Mouse (Mus musculus) cerebellum, adult 18-20 months (tissue): ENCODE data around the gene Klhl29.
A peak's percentile ranks its signal among the peaks of the same experiment; 100 is the strongest.

Experiments used
- DNase-seq, 2 experiments: peaks; one replicate each; pipeline ENCODE4 v3.0.0; 2021

Gene Klhl29

DNA sequence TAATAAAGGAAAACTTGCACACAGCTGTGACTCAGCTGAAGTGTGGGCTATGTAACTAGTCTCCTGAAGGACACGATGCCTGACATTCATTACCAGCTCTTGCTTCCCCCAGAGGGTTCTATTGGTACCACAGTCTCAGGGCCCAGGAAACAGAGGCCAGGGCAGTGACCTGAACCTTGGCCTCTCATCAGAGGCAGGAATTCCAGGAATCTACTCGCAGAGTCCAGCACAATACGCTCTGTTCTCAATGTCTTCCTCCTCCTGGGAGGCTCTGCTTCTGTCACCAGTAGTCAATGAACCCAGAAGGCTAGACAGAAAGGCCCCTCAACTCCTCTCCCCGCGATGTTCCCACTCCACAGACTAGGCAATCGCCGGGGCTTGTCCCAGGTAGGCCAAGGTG, 125.4 kb downstream of the Klhl29 start:
- DNase-seq, result no peak

- no peak for DNase-seq
These were observed 126.4 kb downstream of the Klhl29 start for GRCm38 (mm10) chr12:5249068-5249467.

DNA sequence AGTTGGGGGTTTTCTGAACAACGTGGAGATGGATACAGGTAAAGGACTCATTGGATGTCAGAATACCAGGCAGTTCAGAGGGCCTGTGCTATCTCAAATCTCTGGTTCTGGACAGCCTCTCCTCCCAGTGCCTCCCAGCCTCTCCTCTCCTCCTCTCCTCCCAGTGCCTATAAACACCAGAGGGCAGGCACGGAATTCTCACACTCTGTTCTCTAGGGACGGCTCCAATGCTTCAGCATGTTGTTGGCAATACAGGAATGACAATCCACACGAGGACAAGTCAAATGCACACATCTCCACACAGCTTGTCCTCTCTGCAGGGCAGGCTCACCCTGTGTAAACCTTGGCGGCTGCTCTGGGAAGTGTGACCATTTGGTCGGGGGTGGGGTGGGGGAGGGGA, 128.0 kb downstream of the Klhl29 start:
- no peak for DNase-seq

- DNase-seq, result peak in 1 of 2 experiments; percentile 30
These were observed 128.7 kb downstream of the Klhl29 start for GRCm38 (mm10) chr12:5246721-5247341.

- no peak for DNase-seq
These were observed 129.3 kb downstream of the Klhl29 start for GRCm38 (mm10) chr12:5246193-5246621.

DNA sequence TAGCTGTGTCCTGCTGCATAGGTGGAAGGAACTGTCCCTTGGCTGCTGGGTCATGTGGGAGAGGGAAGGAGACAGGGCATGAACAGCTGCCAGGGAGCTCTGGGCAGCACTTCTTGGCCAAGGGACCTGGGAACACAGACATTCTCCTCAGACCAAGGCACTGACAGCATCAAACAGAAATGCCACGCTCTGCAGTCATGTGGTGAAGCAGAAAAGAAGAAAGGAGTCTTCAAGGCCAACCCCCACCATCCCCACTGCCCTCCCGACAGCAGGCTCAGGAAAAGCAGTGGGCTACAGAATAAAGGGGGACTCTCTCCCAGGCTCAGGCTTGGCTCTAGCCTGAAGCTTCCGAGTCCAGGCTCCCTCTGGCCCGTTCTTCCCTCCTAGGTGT, 130.3 kb downstream of the Klhl29 start:
- DNase-seq, result peak in 1 of 2 experiments; percentile 28

DNA sequence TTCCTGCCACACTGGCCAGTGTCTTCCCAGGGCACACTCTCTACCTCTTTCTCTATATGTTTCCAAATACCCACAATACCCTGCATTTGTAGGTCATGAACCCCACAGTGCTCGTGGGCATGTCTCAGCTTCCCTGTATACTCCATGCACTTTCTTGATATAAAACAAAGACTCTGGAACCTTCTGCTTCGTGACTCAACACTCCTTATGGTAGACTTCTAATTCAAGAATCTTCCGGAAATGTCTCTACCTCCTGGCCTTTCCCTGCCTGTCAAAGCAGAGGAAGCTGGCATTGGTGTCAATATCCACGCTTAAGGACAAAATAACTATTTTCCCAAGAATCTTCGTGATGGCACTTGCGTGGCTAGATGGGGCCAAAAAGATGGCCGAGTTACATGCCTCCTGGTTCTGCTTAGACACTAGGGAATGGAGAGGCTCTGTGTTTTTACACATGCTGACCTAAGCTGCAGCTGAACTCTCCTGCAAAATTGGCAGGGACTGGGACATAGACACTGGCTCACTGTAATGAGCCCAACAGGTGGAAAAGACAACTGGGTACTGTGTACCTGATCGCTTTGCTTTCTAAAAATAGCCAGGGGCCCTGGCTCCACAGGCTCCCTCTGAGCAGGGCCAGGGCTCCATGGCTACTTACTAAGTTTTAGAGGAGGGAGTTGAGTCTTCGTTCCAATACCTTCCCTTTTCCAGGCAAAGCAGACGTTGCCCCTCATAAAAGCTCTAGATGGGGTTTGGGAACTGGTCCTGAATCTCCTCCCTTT, 130.9 kb downstream of the Klhl29 start:
- no peak for DNase-seq

DNA sequence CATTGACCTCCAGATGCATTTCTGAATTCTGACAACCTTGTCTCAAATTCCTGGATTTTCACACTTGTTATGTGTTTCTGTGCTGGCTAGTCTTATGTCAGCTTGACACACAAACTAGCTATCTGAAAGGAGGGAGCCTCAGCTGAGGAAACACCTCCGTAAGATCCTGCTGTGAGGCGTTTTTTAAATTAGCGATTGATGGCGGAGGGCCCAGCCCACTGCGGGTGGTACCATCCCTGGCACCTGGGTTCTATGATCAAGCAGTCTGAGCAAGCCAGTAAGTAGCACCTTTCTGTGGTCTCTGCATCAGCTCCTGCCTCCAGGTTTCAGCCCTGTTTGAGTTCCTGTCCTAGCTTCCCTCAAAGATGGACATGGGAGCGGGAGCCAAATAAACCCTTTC, 131.6 kb downstream of the Klhl29 start:
- DNase-seq, result peak; percentile 26 to 57

- DNase-seq, result no peak
These were observed 132.0 kb downstream of the Klhl29 start for GRCm38 (mm10) chr12:5243449-5243848.

DNA sequence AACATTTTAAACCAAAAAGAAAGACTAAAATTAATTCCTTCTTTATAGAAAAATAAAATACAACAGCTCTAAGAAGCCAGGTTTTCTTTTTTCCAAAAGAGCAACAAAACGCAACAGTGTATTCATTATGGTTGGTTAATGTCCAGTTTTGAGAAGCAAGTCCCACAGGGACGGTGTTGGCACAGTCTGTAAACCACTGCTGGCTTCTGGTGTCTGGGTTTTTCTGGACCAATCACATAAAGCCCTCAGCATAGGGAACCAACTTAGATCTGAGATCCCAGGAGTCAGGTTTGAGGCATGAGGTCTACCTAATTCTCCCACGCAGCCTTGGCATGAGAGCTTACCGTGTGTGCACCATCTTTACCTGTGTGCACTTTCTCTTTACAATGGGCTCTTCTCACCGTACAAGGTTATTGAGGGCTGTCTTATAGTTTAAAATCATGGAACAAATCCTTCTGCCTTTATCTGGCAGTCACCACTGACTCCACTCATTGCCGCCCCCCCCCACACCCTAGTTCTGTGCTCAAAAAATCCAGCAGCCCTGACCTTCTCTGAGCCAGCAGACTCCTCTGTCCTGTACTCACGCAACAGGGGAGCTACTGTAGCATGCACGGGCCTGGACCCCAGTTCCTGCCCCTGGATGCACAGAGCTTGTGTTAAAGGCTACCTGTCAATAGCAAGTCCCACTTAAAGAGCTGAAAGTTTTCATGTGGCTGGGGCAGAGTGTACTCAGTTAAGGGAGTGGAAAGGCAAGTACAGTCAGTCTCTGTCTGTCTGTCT, 132.7 kb downstream of the Klhl29 start:
- no peak for DNase-seq

GRCm38 (mm10) chr12:5239451-5240245, 135.8 kb downstream of the Klhl29 start:
- DNase-seq, result no peak

- no peak for DNase-seq
These were observed 138.4 kb downstream of the Klhl29 start for GRCm38 (mm10) chr12:5237078-5237477.

GRCm38 (mm10) chr12:5235596-5235995, 139.9 kb downstream of the Klhl29 start:
- DNase-seq, result no peak

DNA sequence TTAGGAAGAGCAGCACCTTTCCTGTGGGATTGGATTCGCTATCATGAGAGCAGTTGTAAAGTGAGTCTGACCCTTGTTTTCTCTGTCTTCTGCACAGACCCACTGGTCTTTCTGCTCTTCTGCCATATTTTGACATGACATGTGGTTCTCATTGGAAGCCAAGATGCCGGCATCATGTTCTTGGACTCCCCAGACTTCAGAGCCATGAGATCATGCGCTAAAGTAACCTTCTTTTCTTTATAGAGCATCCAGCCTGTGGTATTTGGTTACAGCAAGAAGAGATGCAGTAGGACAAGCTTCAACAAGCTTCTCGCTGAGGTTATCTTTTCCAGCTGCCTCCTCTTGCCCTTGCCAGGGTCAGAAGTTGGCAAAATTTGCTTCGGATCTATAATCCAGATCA, 145.0 kb downstream of the Klhl29 start:
- DNase-seq, result no peak

GRCm38 (mm10) chr12:5226676-5227654, 148.5 kb downstream of the Klhl29 start:
- DNase-seq, result no peak

GRCm38 (mm10) chr12:5223595-5223994, 151.9 kb downstream of the Klhl29 start:
- DNase-seq, result peak; percentile 53 to 58

DNA sequence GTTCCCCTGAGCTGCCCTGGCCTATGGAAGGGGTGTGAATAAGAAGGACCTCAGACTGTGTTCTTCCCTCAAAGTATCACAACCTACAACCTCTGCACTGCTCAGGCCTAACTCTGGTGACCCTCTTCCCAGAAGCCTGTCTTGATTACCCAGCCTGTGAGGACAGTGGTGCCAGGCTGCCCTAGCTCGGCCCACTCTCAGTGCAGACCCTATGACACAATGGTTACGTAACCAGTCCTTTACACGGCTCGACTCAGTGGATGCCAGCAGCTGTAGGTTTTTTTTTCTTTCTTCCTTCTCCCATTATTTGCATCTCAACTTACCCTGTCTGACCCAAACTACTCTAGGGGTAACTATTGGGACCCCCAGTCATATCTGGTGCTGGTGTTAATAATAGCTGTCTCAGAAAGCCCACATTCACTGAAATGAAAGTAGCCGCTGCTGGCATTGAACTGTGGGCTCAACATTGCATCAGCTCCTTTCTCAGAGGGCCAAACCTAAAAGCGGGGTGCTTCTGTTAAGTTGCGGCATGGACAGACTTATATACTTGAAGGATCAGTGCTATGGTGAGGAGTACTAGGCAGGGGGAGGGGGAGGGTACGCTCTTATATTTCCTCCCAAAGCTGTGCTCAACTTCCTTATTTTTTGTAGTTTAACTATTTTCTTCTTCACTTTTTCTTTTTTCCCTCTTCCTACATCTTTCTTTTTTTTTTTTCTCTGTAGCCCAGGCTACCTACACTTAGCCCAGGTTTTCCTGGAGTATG, 152.9 kb downstream of the Klhl29 start:
- no peak for DNase-seq

DNA sequence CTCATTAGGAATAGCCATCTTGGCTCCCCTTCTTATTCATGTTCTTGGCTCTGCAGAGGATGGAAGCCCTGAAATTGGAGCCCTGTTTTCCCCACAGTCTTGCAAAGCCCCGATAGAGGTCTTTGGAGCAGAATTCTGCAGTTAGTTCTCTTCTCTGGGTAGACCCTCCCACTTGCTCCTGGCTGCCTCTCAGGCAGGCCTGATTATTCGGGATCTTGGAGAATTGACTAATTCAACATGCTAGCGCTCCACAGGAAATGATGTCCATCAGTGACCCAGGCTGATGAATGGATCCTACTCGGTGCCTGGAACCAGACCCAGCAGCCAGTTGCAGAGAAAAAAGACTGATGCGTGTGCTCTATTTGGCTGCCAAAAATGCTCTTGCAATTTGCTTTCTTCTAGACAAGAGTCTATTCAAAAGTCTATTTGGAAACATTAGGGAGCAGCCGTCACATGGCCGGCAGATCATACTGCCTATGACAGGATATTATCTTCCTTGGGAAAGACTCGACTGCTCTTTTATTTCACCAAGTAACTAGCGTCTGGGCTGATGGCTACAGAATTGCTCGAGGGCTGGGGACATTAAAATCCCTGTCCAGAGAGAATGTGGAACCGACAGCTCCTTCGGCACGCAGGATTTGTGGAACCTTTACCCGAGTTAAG, 155.4 kb downstream of the Klhl29 start:
- DNase-seq, result no peak

DNA sequence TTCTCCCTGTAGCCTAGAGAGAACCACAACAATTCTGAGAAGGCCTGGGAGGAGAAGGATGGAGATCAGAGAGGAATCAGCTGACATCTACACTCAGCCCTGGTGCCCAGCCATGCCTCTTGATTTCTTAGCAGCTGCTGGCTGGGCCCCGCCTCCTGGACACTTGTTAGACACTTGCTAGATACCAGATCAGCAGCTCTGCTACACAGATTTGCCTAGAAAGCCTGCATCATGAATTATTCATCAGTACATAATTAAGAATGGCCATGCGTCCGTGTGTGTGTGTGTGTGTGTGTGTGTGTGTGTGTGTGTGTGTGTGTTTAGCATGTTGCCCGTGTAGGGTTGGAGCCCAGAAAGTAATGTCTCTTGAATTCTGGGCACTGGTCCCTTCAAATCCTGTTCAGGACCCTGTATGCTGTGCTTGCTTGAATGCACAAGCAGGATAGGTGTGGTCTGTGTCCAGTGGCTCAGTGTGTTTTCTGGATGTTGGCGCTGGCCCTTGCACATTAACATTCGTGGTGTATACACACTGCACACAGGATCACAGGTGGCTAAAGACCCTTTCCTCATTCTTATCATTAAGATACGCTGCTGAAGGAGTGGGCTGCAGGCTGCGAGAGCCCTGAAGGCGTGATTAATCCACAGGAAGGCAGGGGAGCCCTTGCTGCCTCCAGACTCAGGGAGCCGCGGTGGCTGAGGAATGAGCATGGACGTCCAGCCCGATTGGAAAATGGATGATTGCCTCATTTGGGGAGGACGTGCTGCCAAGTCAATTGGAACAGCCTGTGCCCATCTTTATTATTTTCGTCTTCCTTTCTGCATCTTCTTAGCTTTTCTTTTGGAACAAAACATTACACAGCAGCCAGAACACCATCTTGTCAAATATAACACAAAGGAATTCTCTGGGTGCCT, 159.4 kb downstream of the Klhl29 start:
- no peak for DNase-seq
